ENCODE assay signal across 10 mouse cellular contexts in genomic region chr17:56468380-56468779, GRCm38 (mm10). TPM values are rescaled to one million over a fixed set of nuclear protein-coding genes. Genes with fewer than 3 reads are reported as not detected.
DNase-seq lines count a peak whose midpoint lies in the region; ATAC-seq and TF ChIP-seq lines count a peak whose summit lies in the region.
"Had no signal": no experiment of that assay in that cellular context is flagged by ENCODE, and none has a peak within 500 bp of the region (broad histone marks: within the 10 kb centered on the region; RNA-seq: fewer than 3 reads in every experiment).

No protein-coding gene starts in this region.

- TF ChIP-seq EP300 in liver, embryonic 14.5 days (IDR thresholded peaks at IDR 0.05; ENCODE audit: low read depth), result no peak
- no peak for TF ChIP-seq EP300 in liver, postnatal 0 days (IDR thresholded peaks at IDR 0.05; ENCODE audit: low read depth)

- intact Hi-C loops in left cerebral cortex, postnatal 10 days (cut with DNase I), result no loop called here

- no peaks in the 10 kb centered on the region; a peak in 1 of 4 replicates for H3K4me1 ChIP-seq in liver, embryonic 14.5 days (replicated peaks; ENCODE audit: control insufficient read depth in 2 of 2, insufficient read depth in 2 of 2, low read length in 1 of 2)
- H3K4me1 ChIP-seq in liver, postnatal 0 days (ENCODE audit: insufficient read depth), result peaks cover 14% of the 10 kb centered on the region
- H3K4me1 ChIP-seq in hindbrain, embryonic 16.5 days (ENCODE audit: control insufficient read depth, insufficient read depth, low read depth, low read length), result peaks cover 79% of the 10 kb centered on the region

- no peak overlapping the region for H3K4me3 ChIP-seq in liver, embryonic 14.5 days (ENCODE audit: insufficient read depth in 1 of 2, low read depth in 2 of 2, low read length in 2 of 2)
- no peak overlapping the region for H3K4me3 ChIP-seq in liver, postnatal 0 days (ENCODE audit: low read depth, low read length)
- no peak overlapping the region for H3K4me3 ChIP-seq in hindbrain, embryonic 16.5 days (ENCODE audit: low read length)

- DNase-seq in cerebellum, adult 9-10 months, result peak; percentile 45
- DNase-seq in cerebellum, adult 18-20 months, result no peak
- no peak for DNase-seq in liver, embryonic 14.5 days (ENCODE audit: low read depth in 3 of 3, low spot score in 3 of 3)
- DNase-seq in liver, postnatal 0 days, result no peak
- peak; percentile 25 for DNase-seq in retina, embryonic 14.5 days (ENCODE audit: low spot score)
- DNase-seq in layer of hippocampus, adult 11-12 months (ENCODE audit: low spot score), result no peak
- DNase-seq in left cerebral cortex, postnatal 10 days (ENCODE audit: extremely low spot score in 1 of 2, low spot score in 2 of 2), result no peak

- peak; percentile 27; the same call in 1 of the 2 replicates for TF ChIP-seq CTCF in liver, embryonic 14.5 days (IDR thresholded peaks at IDR 0.05; ENCODE audit: low read depth)
- TF ChIP-seq CTCF in liver, postnatal 0 days (IDR thresholded peaks at IDR 0.05; ENCODE audit: low read depth), result no peak

- H3K9me3 ChIP-seq in liver, embryonic 14.5 days (ENCODE audit: control insufficient read depth, low read length), result no peaks in the 10 kb centered on the region
- H3K9me3 ChIP-seq in liver, postnatal 0 days (ENCODE audit: low read length), result no peaks in the 10 kb centered on the region
- H3K9me3 ChIP-seq in hindbrain, embryonic 16.5 days (ENCODE audit: control insufficient read depth, low read length), result no peaks in the 10 kb centered on the region

- no peaks in the 10 kb centered on the region for H3K36me3 ChIP-seq in liver, embryonic 14.5 days (replicated peaks; ENCODE audit: control insufficient read depth, insufficient read depth, low read depth)
- no peaks in the 10 kb centered on the region for H3K36me3 ChIP-seq in liver, postnatal 0 days (replicated peaks; ENCODE audit: insufficient read depth, low read length)
- 0 out of 2 replicates have a peak, but pooled peaks cover 3% of the 10 kb centered on the region for H3K36me3 ChIP-seq in hindbrain, embryonic 16.5 days (ENCODE audit: control insufficient read depth, insufficient read depth, low read length)

- 71% methylated on average over 9 of the region's 9 CpGs for WGBS in liver, embryonic 14.5 days (ENCODE audit: insufficient replicate concordance)
- WGBS in liver, postnatal 0 days (ENCODE audit: insufficient replicate concordance), result 83% methylated on average over 9 of the region's 9 CpGs
- 78% methylated on average over 9 of the region's 9 CpGs for WGBS in hindbrain, embryonic 16.5 days

- no peak for ATAC-seq in liver, embryonic 14.5 days (ENCODE audit: insufficient read depth)
- ATAC-seq in liver, postnatal 0 days, result no peak
- ATAC-seq in hindbrain, embryonic 16.5 days, result no peak

- H3K27ac ChIP-seq in liver, embryonic 14.5 days, result no peak overlapping the region
- H3K27ac ChIP-seq in liver, postnatal 0 days (ENCODE audit: low read depth), result no peak overlapping the region
- H3K27ac ChIP-seq in hindbrain, embryonic 16.5 days (ENCODE audit: low read depth, low read length), result peak overlapping the region; percentile 84

- peaks cover 36% of the 10 kb centered on the region for H3K27me3 ChIP-seq in liver, embryonic 14.5 days (ENCODE audit: control insufficient read depth, insufficient read depth, low read length)
- H3K27me3 ChIP-seq in liver, postnatal 0 days (ENCODE audit: insufficient read depth, low read length), result peaks cover 36% of the 10 kb centered on the region
- no peaks in the 10 kb centered on the region for H3K27me3 ChIP-seq in hindbrain, embryonic 16.5 days (replicated peaks; ENCODE audit: control insufficient read depth, insufficient read depth, low read length)

- no peak overlapping the region for H3K9ac ChIP-seq in liver, embryonic 14.5 days (replicated peaks)
- H3K9ac ChIP-seq in liver, postnatal 0 days (replicated peaks), result no peak overlapping the region
- H3K9ac ChIP-seq in hindbrain, embryonic 16.5 days (ENCODE audit: low read depth, low read length), result no peak overlapping the region; the same call in 1 of the 2 replicates

- H3K4me2 ChIP-seq in liver, embryonic 14.5 days (ENCODE audit: low read depth), result no peak overlapping the region
- no peak overlapping the region for H3K4me2 ChIP-seq in liver, postnatal 0 days (ENCODE audit: low read depth, low read length)
- no peak overlapping the region; the same call in 1 of the 2 replicates for H3K4me2 ChIP-seq in hindbrain, embryonic 16.5 days (ENCODE audit: low read length)

RNA-seq across cellular contexts. Expression of gene Ptprs, which starts 7.9 kb away (rescaled TPM):
- polyA plus RNA-seq in liver, embryonic 14.5 days (2012; rRNA removed), result 17.7 and 18.8 TPM in 2 replicates
- polyA plus RNA-seq in liver, embryonic 14.5 days (2014; fragmentation: Nextera tagmentation; extraction: Ambion mirVana), result 3.8 and 4.6 TPM in 2 replicates
- 3.4 TPM in 2 replicates for polyA plus RNA-seq in liver, postnatal 0 days (2015; fragmentation: Nextera tagmentation; extraction: Ambion mirVana)
- polyA plus RNA-seq in hindbrain, embryonic 16.5 days (2015; fragmentation: Nextera tagmentation; extraction: Ambion mirVana), result 229 and 264 TPM in 2 replicates
- total RNA-seq in left cerebral cortex, postnatal 10 days (2021), result 100 to 1,000 TPM; 667 to 674 TPM

RNA-seq across cellular contexts. Expression of gene Znrf4, which starts 43.9 kb away (rescaled TPM):
- not detected in 2 replicates for polyA plus RNA-seq in liver, embryonic 14.5 days (2012; rRNA removed)
- not detected in 2 replicates for polyA plus RNA-seq in liver, embryonic 14.5 days (2014; fragmentation: Nextera tagmentation; extraction: Ambion mirVana)
- not detected in 2 replicates for polyA plus RNA-seq in liver, postnatal 0 days (2015; fragmentation: Nextera tagmentation; extraction: Ambion mirVana)
- polyA plus RNA-seq in hindbrain, embryonic 16.5 days (2015; fragmentation: Nextera tagmentation; extraction: Ambion mirVana), result not detected in 2 replicates
- not detected for total RNA-seq in left cerebral cortex, postnatal 10 days (2021)
- total RNA-seq: layer of hippocampus, postnatal 14 days; megakaryocyte progenitor cell, adult 5-6 weeks had no signal

Comparison
In these comparisons a context has a peak if more than half of its experiments do, and no peak if none do; other contexts are left out.
1. DNase-seq: peak in cerebellum, adult 9-10 months (single experiment) and retina, embryonic 14.5 days (single experiment); none in cerebellum, adult 18-20 months (0 of 2), liver, embryonic 14.5 days (0 of 3), liver, postnatal 0 days (single experiment), layer of hippocampus, adult 11-12 months (single experiment) and left cerebral cortex, postnatal 10 days (0 of 2).
2. RNA of gene Ptprs, which starts 7.9 kb away (polyA plus RNA-seq): 229 to 264 TPM in hindbrain, embryonic 16.5 days; 3.8 to 18.8 TPM in liver, embryonic 14.5 days and 3.4 TPM in liver, postnatal 0 days; every median in the first group is over 10 times any median in the second.